Mouse (Mus musculus) limb, embryonic 14.5 days (tissue): ENCODE measurements at regions not wholly inside any gene's neighbourhood (a gene's known extent, or its start where the extent isn't known, plus 50 kb on each side); places are given as distances from the start of the nearest gene placed in this dataset.
A peak's percentile ranks its signal among the peaks of the same experiment; 100 is the strongest.

Experiments used
- ATAC-seq: fragments of 200-750 bp; cut with Nextera tagmentation; 2 replicates; pipeline ENCODE4 v1.8.0; 2017; ENCODE audit warnings: low read depth, moderate number of reproducible peaks, moderate TSS enrichment; ENCODE audit not compliant: low FRiP score
- DNase-seq: peaks from one replicate; pipeline ENCODE4 v3.0.0-alpha.2; 2015; ENCODE audit warnings: low spot score
- H3K27ac ChIP-seq: fragments of 300-500 bp; sonication (generic); replicated peaks from 2 replicates; pipeline ENCODE4 v1.5.1; 2014; ENCODE audit warnings: low read depth, mild to moderate bottlenecking, low read length, moderate library complexity, mixed read lengths
- H3K27me3 ChIP-seq: fragments of 300-500 bp; sonication (generic); 2 replicates; pipeline ENCODE4 v1.6.1; 2014; ENCODE audit warnings: low read length, mixed read lengths; ENCODE audit not compliant: control insufficient read depth, insufficient read depth
- H3K36me3 ChIP-seq: fragments of 300-500 bp; sonication (generic); 2 replicates; pipeline ENCODE4 v1.6.1; 2014; ENCODE audit warnings: mild to moderate bottlenecking, low read length, moderate library complexity, mixed read lengths; ENCODE audit not compliant: control insufficient read depth, insufficient read depth
- H3K4me1 ChIP-seq: fragments of 300-500 bp; sonication (generic); 2 replicates; pipeline ENCODE4 v1.6.1; 2014; ENCODE audit warnings: antibody characterized with exemption, low read length, mixed read lengths; ENCODE audit not compliant: control insufficient read depth, insufficient read depth
- H3K4me2 ChIP-seq: fragments of 300-500 bp; sonication (generic); replicated peaks from 2 replicates; pipeline ENCODE4 v1.6.1; 2014; ENCODE audit warnings: low read depth, mild to moderate bottlenecking, low read length, moderate library complexity; ENCODE audit not compliant: severe bottlenecking
- H3K4me3 ChIP-seq: fragments of 300-500 bp; sonication (generic); replicated peaks from 2 replicates; pipeline ENCODE4 v1.5.1; 2014; ENCODE audit warnings: low read length
- H3K9ac ChIP-seq: fragments of 300-500 bp; sonication (generic); 2 replicates; pipeline ENCODE4 v1.6.1; 2014; ENCODE audit warnings: mild to moderate bottlenecking, low read depth, low read length, moderate library complexity; ENCODE audit not compliant: severe bottlenecking
- H3K9me3 ChIP-seq: fragments of 300-500 bp; sonication (generic); 2 replicates; pipeline ENCODE4 v1.6.1; 2016; ENCODE audit warnings: low read length; ENCODE audit not compliant: control insufficient read depth
- POLR2A ChIP-seq: fragments of 200-500 bp; IDR thresholded peaks from 2 replicates; pipeline ENCODE4 v1.8.0; 2012; ENCODE audit warnings: inconsistent platforms, mild to moderate bottlenecking, moderate library complexity, borderline replicate concordance; ENCODE audit not compliant: insufficient read depth, insufficient read length; ENCODE audit errors: extremely low read depth
- WGBS: fragments of 180-500 bp; shearing (Covaris S2); extraction: QIAGEN DNeasy Blood & Tissue Kit; methylation state at CpG from one replicate; pipeline ENCODE4 v1.1.7; 2014; 5-methylcytosine and 5-hydroxymethylcytosine counted together

- 83% methylated on average over 7 of the region's 7 CpGs for WGBS
- Histone ChIP-seq H3K36me3 (no peaks in the 10 kb centered on the region), H3K9ac (no peak overlapping the region), H3K4me1 (no peaks in the 10 kb centered on the region), H3K9me3 (no peaks in the 10 kb centered on the region), H3K4me3 (no peak overlapping the region), H3K27me3 (no peaks in the 10 kb centered on the region), H3K4me2 (no peak overlapping the region), H3K27ac (no peak overlapping the region)
- ATAC-seq, result no peak
- TF ChIP-seq POLR2A, result no peak
- DNase-seq, result no peak
These were observed 82.2 kb upstream of the Btg1 start for GRCm38 (mm10) chr10:96534547-96535124.

GRCm38 (mm10) chr10:96535461-96535860 is 81.3 kb upstream of the Btg1 start:
- no peaks in the 10 kb centered on the region for H3K27me3 ChIP-seq
- H3K9ac ChIP-seq, result no peak overlapping the region
- H3K9me3 ChIP-seq, result no peaks in the 10 kb centered on the region
- no peak for ATAC-seq
- no peak overlapping the region for H3K27ac ChIP-seq
- H3K36me3 ChIP-seq, result no peaks in the 10 kb centered on the region
- H3K4me3 ChIP-seq, result no peak overlapping the region
- WGBS, result 42% methylated on average over 9 of the region's 9 CpGs
- no peak overlapping the region for H3K4me2 ChIP-seq
- H3K4me1 ChIP-seq, result no peaks in the 10 kb centered on the region
- no peak for DNase-seq
- no peak for TF ChIP-seq POLR2A

DNA sequence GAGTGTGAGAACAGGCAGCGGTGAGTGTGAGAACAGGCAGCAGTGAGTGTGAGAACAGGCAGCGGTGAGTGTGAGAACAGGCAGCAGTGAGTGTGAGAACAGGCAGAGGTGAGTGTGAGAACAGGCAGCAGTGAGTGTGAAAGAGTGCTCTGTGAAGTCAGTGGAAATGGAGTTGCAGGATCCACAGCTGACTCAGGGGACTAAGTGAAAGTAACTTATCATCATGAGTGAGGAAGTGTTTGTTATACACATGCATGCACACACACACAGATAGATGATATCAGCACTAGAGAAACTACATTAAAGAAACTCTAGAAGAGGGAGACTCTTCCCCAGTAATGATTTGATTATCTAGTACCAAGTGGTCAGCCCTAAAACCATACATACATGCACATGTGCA is 76.0 kb upstream of the Btg1 start:
- no peaks in the 10 kb centered on the region for H3K36me3 ChIP-seq
- ATAC-seq (no peak), DNase-seq (no peak)
- no peak overlapping the region for H3K4me3 ChIP-seq
- TF ChIP-seq POLR2A, result no peak
- H3K4me1 ChIP-seq, result peaks cover 5% of the 10 kb centered on the region
- H3K9ac ChIP-seq, result no peak overlapping the region
- H3K27ac ChIP-seq, result no peak overlapping the region
- H3K27me3 ChIP-seq, result no peaks in the 10 kb centered on the region
- no peak overlapping the region for H3K4me2 ChIP-seq
- WGBS, result 96% methylated on average over 2 of the region's 2 CpGs
- H3K9me3 ChIP-seq, result no peaks in the 10 kb centered on the region

DNA sequence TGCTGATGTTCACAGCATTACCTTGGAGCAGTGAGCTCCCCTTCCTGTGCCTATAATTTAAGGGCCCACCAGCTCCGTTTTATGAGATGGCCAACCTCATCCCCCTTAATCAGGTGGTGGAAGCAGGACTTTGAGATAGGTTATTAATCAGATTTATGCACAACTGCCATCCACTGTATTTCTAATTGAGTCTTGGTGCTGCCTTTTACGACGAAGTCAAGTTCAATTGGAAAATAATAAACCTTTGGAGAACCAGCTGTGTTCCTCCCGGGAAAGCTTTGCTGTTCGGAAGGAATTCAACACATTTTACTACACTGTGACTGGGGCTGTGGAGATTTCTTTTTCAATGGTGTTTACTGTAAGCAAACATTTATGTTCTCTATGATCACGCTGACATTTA is 71.5 kb upstream of the Btg1 start:
- TF ChIP-seq POLR2A, result no peak
- H3K36me3 ChIP-seq, result no peaks in the 10 kb centered on the region
- WGBS, result 16% methylated on average over 6 of the region's 6 CpGs
- H3K9me3 ChIP-seq, result no peaks in the 10 kb centered on the region
- H3K27me3 ChIP-seq, result no peaks in the 10 kb centered on the region
- H3K27ac ChIP-seq, result no peak overlapping the region
- peaks cover 5% of the 10 kb centered on the region for H3K4me1 ChIP-seq
- DNase-seq, result peak; percentile 52
- H3K9ac ChIP-seq, result no peak overlapping the region
- no peak overlapping the region for H3K4me2 ChIP-seq
- ATAC-seq, result no peak
- H3K4me3 ChIP-seq, result no peak overlapping the region

GRCm38 (mm10) chr10:96545761-96546388 is 70.9 kb upstream of the Btg1 start:
- Histone ChIP-seq H3K36me3 (no peaks in the 10 kb centered on the region), H3K27ac (no peak overlapping the region), H3K4me3 (no peak overlapping the region), H3K9ac (no peak overlapping the region), H3K4me1 (peaks cover 5% of the 10 kb centered on the region), H3K4me2 (no peak overlapping the region), H3K9me3 (no peaks in the 10 kb centered on the region), H3K27me3 (no peaks in the 10 kb centered on the region)
- TF ChIP-seq POLR2A, result no peak
- DNase-seq (no peak), ATAC-seq (no peak)
- WGBS, result 30% methylated on average over 2 of the region's 2 CpGs
